Mouse (Mus musculus): ENCODE measurements at regions not wholly inside any gene's neighbourhood (a gene's known extent, or its start where the extent isn't known, plus 50 kb on each side); places are given as distances from the start of the nearest gene placed in this dataset.

GRCm38 (mm10) chr5:44416844-44417589 lies 190.6 kb upstream of the Tapt1 start:
- DNase-seq, result no peak

- DNase-seq, result peak; percentile 44 to 45
These were observed 188.0 kb upstream of the Tapt1 start for GRCm38 (mm10) chr5:44414441-44414840.

- no peak for DNase-seq
These were observed 176.9 kb upstream of the Tapt1 start for GRCm38 (mm10) chr5:44403300-44403699.

GRCm38 (mm10) chr5:44400573-44401332 lies 174.3 kb upstream of the Tapt1 start:
- DNase-seq, result no peak

GRCm38 (mm10) chr5:44387237-44387810 lies 160.9 kb upstream of the Tapt1 start:
- DNase-seq, result no peak

- DNase-seq, result no peak
These were observed 159.8 kb upstream of the Tapt1 start for GRCm38 (mm10) chr5:44386176-44386575.

- DNase-seq, result no peak
These were observed 156.6 kb upstream of the Tapt1 start for GRCm38 (mm10) chr5:44383049-44383448.

GRCm38 (mm10) chr5:44370006-44370405 lies 143.6 kb upstream of the Tapt1 start:
- no peak for DNase-seq

- DNase-seq, result no peak
These were observed 125.9 kb upstream of the Tapt1 start for GRCm38 (mm10) chr5:44352324-44352723.

- no peak for DNase-seq
These were observed 115.1 kb upstream of the Tapt1 start for GRCm38 (mm10) chr5:44341457-44342014.

- no peak for DNase-seq
These were observed 112.2 kb upstream of the Tapt1 start for GRCm38 (mm10) chr5:44338662-44339061.

- DNase-seq, result no peak
These were observed 109.3 kb upstream of the Tapt1 start for GRCm38 (mm10) chr5:44335756-44336155.

- no peak for DNase-seq
These were observed 93.2 kb upstream of the Tapt1 start for GRCm38 (mm10) chr5:44319626-44320025.

- DNase-seq, result no peak
These were observed 80.5 kb upstream of the Tapt1 start for GRCm38 (mm10) chr5:44306769-44307557.

- peak; percentile 58 to 86 for DNase-seq
These were observed 77.7 kb upstream of the Tapt1 start for GRCm38 (mm10) chr5:44303886-44304855.

GRCm38 (mm10) chr5:44284384-44284783 lies 58.0 kb upstream of the Tapt1 start:
- DNase-seq, result peak; percentile 73 to 89
